Mouse (Mus musculus): Measurements from ENCODE around the gene Aldh1l2. TPM values are rescaled to one million over a fixed set of nuclear protein-coding genes. Genes with fewer than 3 reads are reported as not detected.
"Not testable (repeated sequence)": the region's sequence is repeated elsewhere in the genome, so short reads cannot be mapped to it uniquely, and the experiment has no call there.

Aldh1l2 gene
- polyA plus RNA-seq, 1 experiment from 2014 or later, result 17.2 TPM

- WGBS, result 73% methylated on average over 6 of the region's 6 CpGs
- ATAC-seq, result no peak
- H3K27ac ChIP-seq (ENCODE audit: low read length), result no peak overlapping the region
- no peaks in the 10 kb centered on the region for H3K27me3 ChIP-seq (ENCODE audit: control insufficient read depth, insufficient read depth, low read depth, low read length)
- no peak overlapping the region for H3K4me3 ChIP-seq (ENCODE audit: low read depth, low read length)
- H3K4me1 ChIP-seq (ENCODE audit: control insufficient read depth, insufficient read depth, low read length), result peaks cover 2% of the 10 kb centered on the region; the same call in 1 of the 2 replicates
- H3K9me3 ChIP-seq (replicated peaks; ENCODE audit: control insufficient read depth, low read length, poor library complexity, severe bottlenecking), result no peaks in the 10 kb centered on the region
- H3K36me3 ChIP-seq (ENCODE audit: control insufficient read depth, insufficient read depth, low read length), result no peaks in the 10 kb centered on the region
- no peak overlapping the region for H3K9ac ChIP-seq (ENCODE audit: low read depth, low read length)
- no peak overlapping the region for H3K4me2 ChIP-seq (ENCODE audit: low read length)
Measured at GRCm38 (mm10) chr10:83539311-83539980, 5.5 kb upstream of the Aldh1l2 start.

GRCm38 (mm10) chr10:83536436-83536835 lies 2.5 kb upstream of the Aldh1l2 start:
- H3K4me1 ChIP-seq (ENCODE audit: control insufficient read depth, insufficient read depth, low read length), result peaks cover 10% of the 10 kb centered on the region
- no peak for ATAC-seq
- H3K4me2 ChIP-seq (ENCODE audit: low read length), result no peak overlapping the region
- WGBS, result 14% methylated on average over 1 of the region's 1 CpGs
- H3K27me3 ChIP-seq (ENCODE audit: control insufficient read depth, insufficient read depth, low read depth, low read length), result no peaks in the 10 kb centered on the region
- H3K9ac ChIP-seq (ENCODE audit: low read depth, low read length), result no peak overlapping the region
- no peaks in the 10 kb centered on the region for H3K36me3 ChIP-seq (ENCODE audit: control insufficient read depth, insufficient read depth, low read length)
- H3K9me3 ChIP-seq (replicated peaks; ENCODE audit: control insufficient read depth, low read length, poor library complexity, severe bottlenecking), result no peaks in the 10 kb centered on the region
- H3K27ac ChIP-seq (ENCODE audit: low read length), result no peak overlapping the region
- H3K4me3 ChIP-seq (ENCODE audit: low read depth, low read length), result no peak overlapping the region

- Histone ChIP-seq H3K9ac (ENCODE audit: low read depth, low read length) (peak overlapping the region; percentile 80), H3K4me3 (ENCODE audit: low read depth, low read length) (peak overlapping the region; percentile 62), H3K9me3 (replicated peaks; ENCODE audit: control insufficient read depth, low read length, poor library complexity, severe bottlenecking) (no peaks in the 10 kb centered on the region), H3K36me3 (ENCODE audit: control insufficient read depth, insufficient read depth, low read length) (no peaks in the 10 kb centered on the region), H3K27ac (ENCODE audit: low read length) (peak overlapping the region; percentile 82), H3K4me2 (ENCODE audit: low read length) (peak overlapping the region; percentile 71), H3K4me1 (ENCODE audit: control insufficient read depth, insufficient read depth, low read length) (peaks cover 10% of the 10 kb centered on the region), H3K27me3 (ENCODE audit: control insufficient read depth, insufficient read depth, low read depth, low read length) (no peaks in the 10 kb centered on the region)
- WGBS, result 3% methylated on average over 27 of the region's 27 CpGs
- peak; percentile 78 for ATAC-seq
Measured at GRCm38 (mm10) chr10:83533258-83533909, 556 bp downstream of the Aldh1l2 start.

GRCm38 (mm10) chr10:83530384-83530967 lies 3.5 kb downstream of the Aldh1l2 start:
- Histone ChIP-seq H3K9ac (ENCODE audit: low read depth, low read length) (no peak overlapping the region), H3K36me3 (ENCODE audit: control insufficient read depth, insufficient read depth, low read length) (peaks cover 3% of the 10 kb centered on the region; the same call in 1 of the 2 replicates), H3K4me1 (ENCODE audit: control insufficient read depth, insufficient read depth, low read length) (peaks cover 10% of the 10 kb centered on the region), H3K4me3 (ENCODE audit: low read depth, low read length) (no peak overlapping the region), H3K9me3 (replicated peaks; ENCODE audit: control insufficient read depth, low read length, poor library complexity, severe bottlenecking) (no peaks in the 10 kb centered on the region), H3K4me2 (ENCODE audit: low read length) (no peak overlapping the region), H3K27me3 (ENCODE audit: control insufficient read depth, insufficient read depth, low read depth, low read length) (no peaks in the 10 kb centered on the region), H3K27ac (ENCODE audit: low read length) (no peak overlapping the region)
- no peak for ATAC-seq
- WGBS, result 88% methylated on average over 6 of the region's 6 CpGs

- not testable (repeated sequence) for H3K4me2 ChIP-seq (ENCODE audit: low read length); H3K9me3 ChIP-seq (replicated peaks; ENCODE audit: control insufficient read depth, low read length, poor library complexity, severe bottlenecking); H3K27ac ChIP-seq (ENCODE audit: low read length); H3K9ac ChIP-seq (ENCODE audit: low read depth, low read length); ATAC-seq; H3K4me3 ChIP-seq (ENCODE audit: low read depth, low read length); H3K27me3 ChIP-seq (ENCODE audit: control insufficient read depth, insufficient read depth, low read depth, low read length); H3K4me1 ChIP-seq (ENCODE audit: control insufficient read depth, insufficient read depth, low read length)
- H3K36me3 ChIP-seq (ENCODE audit: control insufficient read depth, insufficient read depth, low read length), result peaks cover 26% of the 10 kb centered on the region
Measured at GRCm38 (mm10) chr10:83524238-83524637, 9.7 kb downstream of the Aldh1l2 start.

- Histone ChIP-seq H3K27me3 (ENCODE audit: control insufficient read depth, insufficient read depth, low read depth, low read length) (no peaks in the 10 kb centered on the region), H3K4me1 (ENCODE audit: control insufficient read depth, insufficient read depth, low read length) (no peaks in the 10 kb centered on the region), H3K9me3 (replicated peaks; ENCODE audit: control insufficient read depth, low read length, poor library complexity, severe bottlenecking) (no peaks in the 10 kb centered on the region), H3K27ac (ENCODE audit: low read length) (no peak overlapping the region), H3K4me2 (ENCODE audit: low read length) (no peak overlapping the region), H3K9ac (ENCODE audit: low read depth, low read length) (no peak overlapping the region), H3K36me3 (ENCODE audit: control insufficient read depth, insufficient read depth, low read length) (peaks cover 41% of the 10 kb centered on the region), H3K4me3 (ENCODE audit: low read depth, low read length) (no peak overlapping the region)
- ATAC-seq, result no peak
- 81% methylated on average over 4 of the region's 4 CpGs for WGBS
Measured at GRCm38 (mm10) chr10:83520990-83521389, 12.9 kb downstream of the Aldh1l2 start.

- WGBS, result 88% methylated on average over 8 of the region's 8 CpGs
- no peak for ATAC-seq
- peaks cover 46% of the 10 kb centered on the region for H3K36me3 ChIP-seq (ENCODE audit: control insufficient read depth, insufficient read depth, low read length)
- H3K4me3 ChIP-seq (ENCODE audit: low read depth, low read length), result no peak overlapping the region
- no peak overlapping the region for H3K27ac ChIP-seq (ENCODE audit: low read length)
- H3K4me1 ChIP-seq (ENCODE audit: control insufficient read depth, insufficient read depth, low read length), result no peaks in the 10 kb centered on the region
- no peak overlapping the region for H3K9ac ChIP-seq (ENCODE audit: low read depth, low read length)
- H3K27me3 ChIP-seq (ENCODE audit: control insufficient read depth, insufficient read depth, low read depth, low read length), result no peaks in the 10 kb centered on the region
- H3K9me3 ChIP-seq (replicated peaks; ENCODE audit: control insufficient read depth, low read length, poor library complexity, severe bottlenecking), result no peaks in the 10 kb centered on the region
- no peak overlapping the region for H3K4me2 ChIP-seq (ENCODE audit: low read length)
Measured at GRCm38 (mm10) chr10:83513736-83514135, 20.2 kb downstream of the Aldh1l2 start.

- H3K27ac ChIP-seq (ENCODE audit: low read length), result no peak overlapping the region
- H3K27me3 ChIP-seq (ENCODE audit: control insufficient read depth, insufficient read depth, low read depth, low read length), result no peaks in the 10 kb centered on the region
- no peak for ATAC-seq
- no peaks in the 10 kb centered on the region for H3K9me3 ChIP-seq (replicated peaks; ENCODE audit: control insufficient read depth, low read length, poor library complexity, severe bottlenecking)
- H3K36me3 ChIP-seq (ENCODE audit: control insufficient read depth, insufficient read depth, low read length), result peaks cover 48% of the 10 kb centered on the region
- WGBS, result 84% methylated on average over 5 of the region's 5 CpGs
- no peak overlapping the region for H3K9ac ChIP-seq (ENCODE audit: low read depth, low read length)
- H3K4me3 ChIP-seq (ENCODE audit: low read depth, low read length), result no peak overlapping the region
- H3K4me1 ChIP-seq (ENCODE audit: control insufficient read depth, insufficient read depth, low read length), result no peaks in the 10 kb centered on the region
- H3K4me2 ChIP-seq (ENCODE audit: low read length), result no peak overlapping the region
Measured at GRCm38 (mm10) chr10:83511304-83511703, 22.6 kb downstream of the Aldh1l2 start.

- H3K27ac ChIP-seq (ENCODE audit: low read length), result no peak overlapping the region
- H3K9me3 ChIP-seq (replicated peaks; ENCODE audit: control insufficient read depth, low read length, poor library complexity, severe bottlenecking), result no peaks in the 10 kb centered on the region
- H3K4me2 ChIP-seq (ENCODE audit: low read length), result no peak overlapping the region
- no peaks in the 10 kb centered on the region for H3K27me3 ChIP-seq (ENCODE audit: control insufficient read depth, insufficient read depth, low read depth, low read length)
- 65% methylated on average over 8 of the region's 8 CpGs for WGBS
- no peaks in the 10 kb centered on the region for H3K4me1 ChIP-seq (ENCODE audit: control insufficient read depth, insufficient read depth, low read length)
- H3K9ac ChIP-seq (ENCODE audit: low read depth, low read length), result no peak overlapping the region
- H3K4me3 ChIP-seq (ENCODE audit: low read depth, low read length), result no peak overlapping the region
- no peak for ATAC-seq
- H3K36me3 ChIP-seq (ENCODE audit: control insufficient read depth, insufficient read depth, low read length), result peaks cover 49% of the 10 kb centered on the region
Measured at GRCm38 (mm10) chr10:83508962-83509660, 24.8 kb downstream of the Aldh1l2 start.
